Mouse (Mus musculus) heart, embryonic 11.5 days (tissue): ENCODE data around the gene Snx4. TPM values are rescaled to one million over a fixed set of nuclear protein-coding genes. Genes with fewer than 3 reads are reported as not detected.

Experiments used
- ATAC-seq: fragments of 200-750 bp; cut with Nextera tagmentation; replicated peaks from 2 replicates; pipeline ENCODE4 v1.8.0; 2017; ENCODE audit warnings: moderate library complexity; ENCODE audit not compliant: insufficient number of reproducible peaks, low FRiP score, low TSS enrichment
- H3K27ac ChIP-seq: fragments of 300-500 bp; sonication (generic); 2 replicates; pipeline ENCODE4 v1.5.1; 2014; ENCODE audit warnings: mild to moderate bottlenecking, low read depth, low read length
- H3K27me3 ChIP-seq: fragments of 300-500 bp; sonication (generic); 2 replicates; pipeline ENCODE4 v1.6.1; 2014; ENCODE audit warnings: mild to moderate bottlenecking, low read length, mixed read lengths; ENCODE audit not compliant: control insufficient read depth, insufficient read depth
- H3K36me3 ChIP-seq: fragments of 300-500 bp; sonication (generic); 2 replicates; pipeline ENCODE4 v1.6.1; 2014; ENCODE audit warnings: mild to moderate bottlenecking, low read length, moderate library complexity, mixed read lengths; ENCODE audit not compliant: control insufficient read depth, insufficient read depth
- H3K4me1 ChIP-seq: fragments of 300-500 bp; sonication (generic); 2 replicates; pipeline ENCODE4 v1.6.1; 2014; ENCODE audit warnings: low read length; ENCODE audit not compliant: control insufficient read depth, insufficient read depth
- H3K4me2 ChIP-seq: fragments of 300-500 bp; sonication (generic); 2 replicates; pipeline ENCODE4 v1.6.1; 2014; ENCODE audit warnings: mild to moderate bottlenecking, moderate library complexity
- H3K4me3 ChIP-seq: fragments of 300-500 bp; sonication (generic); 2 replicates; pipeline ENCODE4 v1.5.1; 2014; ENCODE audit warnings: low read depth, low read length
- H3K9ac ChIP-seq: fragments of 300-500 bp; sonication (generic); 2 replicates; pipeline ENCODE4 v1.6.1; 2014; ENCODE audit warnings: mild to moderate bottlenecking, low read depth, low read length, moderate library complexity
- H3K9me3 ChIP-seq: fragments of 300-500 bp; sonication (generic); replicated peaks from 2 replicates; pipeline ENCODE4 v1.6.1; 2016; ENCODE audit warnings: low read length; ENCODE audit not compliant: control insufficient read depth
- WGBS: fragments of 180-500 bp; shearing (Covaris S2); extraction: QIAGEN DNeasy Blood & Tissue Kit; methylation state at CpG from one replicate; pipeline ENCODE4 v1.1.7; 2014; ENCODE audit not compliant: insufficient replicate concordance; 5-methylcytosine and 5-hydroxymethylcytosine counted together
- polyA plus RNA-seq: library from polyadenylated mRNA; unstranded; fragments of >200 nt; fragmentation: Nextera tagmentation; extraction: Ambion mirVana; gene quantifications from 2 replicates; pipeline ENCODE4 v1.2.1, GENCODE M21; 2014

The Snx4 gene
- polyA plus RNA-seq, 1 experiment from 2014 or later, result 75.2 TPM

GRCm38 (mm10) chr16:33239305-33239704 lies 11.9 kb upstream of the Snx4 start:
- H3K9me3 ChIP-seq, result no peaks in the 10 kb centered on the region
- ATAC-seq, result no peak
- no peaks in the 10 kb centered on the region for H3K4me1 ChIP-seq
- H3K27ac ChIP-seq, result no peak overlapping the region
- no peak overlapping the region for H3K4me3 ChIP-seq
- no peaks in the 10 kb centered on the region for H3K27me3 ChIP-seq
- no peak overlapping the region for H3K4me2 ChIP-seq
- H3K9ac ChIP-seq, result no peak overlapping the region
- 84% methylated on average over 2 of the region's 2 CpGs for WGBS
- peaks cover 13% of the 10 kb centered on the region for H3K36me3 ChIP-seq

DNA sequence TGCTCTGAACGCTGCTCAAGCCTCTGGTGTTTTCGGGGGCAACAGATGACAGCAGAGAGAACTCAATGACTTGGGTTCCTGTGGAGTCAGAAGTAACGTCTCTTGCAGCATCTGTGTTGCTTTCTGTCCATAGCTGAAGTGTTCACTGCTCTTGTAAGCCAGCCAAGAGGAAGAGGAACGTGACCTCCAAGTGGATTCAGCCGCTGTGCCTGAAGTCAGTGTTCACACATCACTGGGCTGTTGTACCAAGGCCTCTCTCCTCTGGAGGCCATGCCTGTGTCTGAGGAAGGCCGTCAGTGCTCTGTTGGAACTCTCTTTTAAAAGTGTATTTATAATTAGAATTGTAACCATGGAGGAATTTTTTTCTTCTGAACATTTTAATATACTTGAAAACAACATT lies 9.2 kb upstream of the Snx4 start:
- Histone ChIP-seq H3K9ac (no peak overlapping the region), H3K27ac (no peak overlapping the region), H3K36me3 (peaks cover 10% of the 10 kb centered on the region), H3K4me1 (no peaks in the 10 kb centered on the region), H3K27me3 (no peaks in the 10 kb centered on the region), H3K4me3 (no peak overlapping the region), H3K9me3 (no peaks in the 10 kb centered on the region), H3K4me2 (no peak overlapping the region)
- WGBS, result 75% methylated on average over 6 of the region's 6 CpGs
- no peak for ATAC-seq

DNA sequence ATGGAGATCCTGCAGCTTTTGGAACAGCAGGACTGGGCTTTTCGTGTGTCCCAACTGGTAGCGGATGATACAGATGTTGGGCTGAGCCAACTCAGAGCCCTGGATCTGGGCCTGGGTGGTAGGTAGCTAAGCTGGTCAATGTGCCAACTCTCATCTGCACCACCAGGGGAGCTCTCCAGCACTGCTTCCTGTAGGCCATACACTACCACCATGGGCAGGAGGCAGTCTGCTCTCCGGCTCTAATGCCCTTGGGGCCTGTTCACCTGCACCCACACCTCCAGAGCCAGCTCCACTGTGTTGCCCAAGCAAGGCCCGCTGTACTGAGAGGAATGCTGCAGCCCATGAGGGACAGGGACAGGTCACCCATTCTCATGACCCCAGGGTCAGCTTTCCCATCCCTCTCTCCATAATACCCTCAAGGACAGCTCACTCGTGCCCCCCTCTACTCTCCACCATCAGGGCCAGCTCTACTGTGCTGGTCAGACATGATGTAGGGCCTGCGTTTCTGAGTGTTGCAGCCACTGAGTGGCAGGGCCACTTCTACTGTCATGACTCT lies 7.0 kb upstream of the Snx4 start:
- peaks cover 10% of the 10 kb centered on the region for H3K36me3 ChIP-seq

GRCm38 (mm10) chr16:33244933-33245470 lies 6.2 kb upstream of the Snx4 start:
- 90% methylated on average over 9 of the region's 9 CpGs for WGBS
- H3K36me3 ChIP-seq, result peaks cover 10% of the 10 kb centered on the region; the same call in 1 of the 2 replicates
- no peak overlapping the region for H3K27ac ChIP-seq
- H3K9ac ChIP-seq, result no peak overlapping the region
- no peak overlapping the region for H3K4me2 ChIP-seq
- H3K27me3 ChIP-seq, result no peaks in the 10 kb centered on the region
- no peak for ATAC-seq
- H3K4me1 ChIP-seq, result no peaks in the 10 kb centered on the region
- H3K9me3 ChIP-seq, result no peaks in the 10 kb centered on the region
- H3K4me3 ChIP-seq, result no peak overlapping the region

More for the DNA sequence above, 7.0 kb upstream of the Snx4 start:
- no peak for ATAC-seq
- 86% methylated on average over 6 of the region's 6 CpGs for WGBS
- Histone ChIP-seq H3K4me2 (no peak overlapping the region), H3K9ac (no peak overlapping the region), H3K27ac (no peak overlapping the region), H3K4me3 (no peak overlapping the region), H3K4me1 (no peaks in the 10 kb centered on the region), H3K9me3 (no peaks in the 10 kb centered on the region), H3K27me3 (no peaks in the 10 kb centered on the region)

DNA sequence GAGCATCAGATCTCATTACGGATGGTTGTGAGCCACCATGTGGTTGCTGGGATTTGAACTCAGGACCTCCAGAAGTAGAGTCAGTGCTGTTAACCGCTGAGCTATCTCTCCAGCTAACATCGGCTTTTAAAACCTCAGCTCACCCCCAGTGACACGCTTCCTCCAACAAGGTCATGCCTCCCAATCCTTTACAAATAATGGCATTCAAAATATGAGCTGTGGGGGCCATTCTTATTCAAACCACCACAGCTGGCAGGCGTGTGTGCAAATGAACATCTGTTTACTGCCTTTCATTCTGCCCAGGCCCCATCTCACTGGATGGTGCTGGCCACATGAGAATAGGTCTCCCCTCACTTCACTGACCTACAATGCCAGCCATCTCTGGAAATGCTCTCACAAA lies 4.7 kb upstream of the Snx4 start:
- 81% methylated on average over 5 of the region's 5 CpGs for WGBS
- Histone ChIP-seq H3K4me3 (no peak overlapping the region), H3K27ac (no peak overlapping the region), H3K36me3 (peaks cover 7% of the 10 kb centered on the region; the same call in 1 of the 2 replicates), H3K27me3 (no peaks in the 10 kb centered on the region), H3K9ac (no peak overlapping the region), H3K9me3 (no peaks in the 10 kb centered on the region), H3K4me1 (no peaks in the 10 kb centered on the region), H3K4me2 (no peak overlapping the region)
- ATAC-seq, result no peak

DNA sequence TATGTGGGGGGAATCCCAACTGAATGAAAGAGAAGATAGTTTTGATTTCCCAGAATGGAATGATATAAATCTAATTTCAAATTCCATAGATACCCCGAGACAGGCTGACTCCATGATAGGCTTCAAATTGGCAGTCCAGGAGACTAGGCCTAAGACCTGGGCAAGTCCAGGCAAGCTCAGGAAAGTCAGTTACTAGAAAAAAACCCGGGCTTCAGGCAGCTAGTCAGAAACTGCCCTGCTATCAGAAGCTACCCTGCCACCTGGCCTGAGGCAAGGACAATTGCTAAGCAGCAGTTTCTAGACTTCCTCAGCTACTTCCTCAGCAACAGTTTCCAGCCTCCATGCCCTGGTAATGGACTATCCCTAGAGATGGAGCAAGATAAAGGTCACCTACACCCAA lies 4.2 kb upstream of the Snx4 start:
- no peak for ATAC-seq

GRCm38 (mm10) chr16:33250651-33251120 lies 556 bp upstream of the Snx4 start:
- H3K4me2 ChIP-seq, result peak overlapping the region; percentile 78
- no peak for ATAC-seq
- no peaks in the 10 kb centered on the region for H3K27me3 ChIP-seq
- peak overlapping the region; percentile 79; the same call in 1 of the 2 replicates for H3K27ac ChIP-seq
- 0 out of 2 replicates have a peak, but pooled peaks cover 6% of the 10 kb centered on the region for H3K4me1 ChIP-seq
- H3K4me3 ChIP-seq, result peak overlapping the region; percentile 98
- WGBS, result 24% methylated on average over 9 of the region's 9 CpGs
- H3K36me3 ChIP-seq, result no peaks in the 10 kb centered on the region; the same call in 1 of the 2 replicates
- H3K9ac ChIP-seq, result peak overlapping the region; percentile 96
- no peaks in the 10 kb centered on the region for H3K9me3 ChIP-seq

More for the DNA sequence above, 4.2 kb upstream of the Snx4 start:
- 0 out of 2 replicates have a peak, but pooled peaks cover 1% of the 10 kb centered on the region for H3K4me1 ChIP-seq
- H3K36me3 ChIP-seq, result peaks cover 7% of the 10 kb centered on the region; the same call in 1 of the 2 replicates
- no peaks in the 10 kb centered on the region for H3K27me3 ChIP-seq
- WGBS, result 75% methylated on average over 2 of the region's 2 CpGs
- H3K9ac ChIP-seq, result no peak overlapping the region
- H3K4me2 ChIP-seq, result no peak overlapping the region
- no peak overlapping the region for H3K27ac ChIP-seq
- no peak overlapping the region for H3K4me3 ChIP-seq
- H3K9me3 ChIP-seq, result no peaks in the 10 kb centered on the region

DNA sequence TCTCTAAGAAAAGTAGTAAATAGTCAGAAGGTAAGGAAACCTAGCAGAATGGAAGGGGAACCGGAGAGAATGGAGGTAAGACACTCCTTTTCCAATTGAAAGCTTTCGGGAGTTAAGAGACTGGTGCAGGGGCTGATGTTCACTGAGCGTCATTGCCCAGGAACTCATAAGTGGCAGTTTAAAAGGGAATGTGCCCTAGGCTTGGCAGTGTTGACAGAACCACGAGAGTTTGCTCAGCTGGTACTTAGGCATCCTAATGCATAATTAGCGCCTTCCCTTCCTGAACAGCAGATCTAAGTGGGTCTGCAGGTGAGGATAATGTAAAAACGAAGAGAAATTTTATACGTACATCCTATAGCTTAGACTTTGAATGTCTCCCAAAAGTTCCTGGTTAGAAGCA lies 4.4 kb downstream of the Snx4 start:
- Histone ChIP-seq H3K4me2 (no peak overlapping the region), H3K27ac (no peak overlapping the region), H3K36me3 (no peaks in the 10 kb centered on the region; the same call in 1 of the 2 replicates), H3K4me3 (no peak overlapping the region), H3K4me1 (peaks cover 11% of the 10 kb centered on the region), H3K27me3 (no peaks in the 10 kb centered on the region), H3K9ac (no peak overlapping the region), H3K9me3 (no peaks in the 10 kb centered on the region)
- WGBS, result 78% methylated on average over 7 of the region's 7 CpGs
- ATAC-seq, result no peak

DNA sequence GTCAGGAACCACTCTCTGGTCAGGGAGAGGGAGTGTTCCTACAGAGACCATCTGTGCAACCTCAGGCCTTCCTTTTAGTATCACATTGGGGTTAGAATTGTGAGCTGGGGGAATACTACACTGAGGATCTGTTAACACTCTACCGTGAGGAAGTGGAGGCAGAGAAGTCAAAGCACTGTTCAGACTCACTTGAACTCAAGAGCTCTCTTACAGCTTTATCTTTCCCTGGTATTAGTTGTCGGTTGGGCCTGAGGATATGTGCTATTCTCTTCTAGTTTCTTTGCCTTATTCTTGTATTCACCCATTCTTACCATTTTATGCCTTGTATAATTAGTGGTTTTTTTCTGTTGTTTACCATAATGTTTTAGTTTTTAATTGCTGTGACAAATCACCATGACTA lies 7.3 kb downstream of the Snx4 start:
- H3K9me3 ChIP-seq, result no peaks in the 10 kb centered on the region
- H3K4me2 ChIP-seq, result no peak overlapping the region
- H3K4me3 ChIP-seq, result no peak overlapping the region
- ATAC-seq, result no peak
- no peaks in the 10 kb centered on the region for H3K27me3 ChIP-seq
- H3K4me1 ChIP-seq, result peaks cover 17% of the 10 kb centered on the region
- no peaks in the 10 kb centered on the region; the same call in 1 of the 2 replicates for H3K36me3 ChIP-seq
- H3K9ac ChIP-seq, result no peak overlapping the region
- WGBS, result 28% methylated on average over 2 of the region's 2 CpGs
- no peak overlapping the region for H3K27ac ChIP-seq
